Mouse (Mus musculus) hindbrain, embryonic 11.5 days (tissue): ENCODE results near the gene Immp2l. TPM values are rescaled to one million over a fixed set of nuclear protein-coding genes. Genes with fewer than 3 reads are reported as not detected.

ENCODE experiments used
- ATAC-seq: fragments of 200-750 bp; cut with Nextera tagmentation; 2 replicates; pipeline ENCODE4 v1.8.0; 2017; ENCODE audit warnings: mild to moderate bottlenecking, moderate TSS enrichment, moderate library complexity; ENCODE audit not compliant: low FRiP score
- DNase-seq: peaks from one replicate; pipeline ENCODE4 v3.0.0-alpha.2; 2015; ENCODE audit warnings: low spot score
- H3K27ac ChIP-seq: fragments of 300-500 bp; sonication (generic); 2 replicates; pipeline ENCODE4 v1.5.1; 2014; ENCODE audit warnings: mild to moderate bottlenecking, low read depth, low read length
- H3K27me3 ChIP-seq: fragments of 300-500 bp; sonication (generic); 2 replicates; pipeline ENCODE4 v1.6.1; 2014; ENCODE audit warnings: mild to moderate bottlenecking, low read length, moderate library complexity, mixed read lengths; ENCODE audit not compliant: control insufficient read depth, insufficient read depth
- H3K36me3 ChIP-seq: fragments of 300-500 bp; sonication (generic); 2 replicates; pipeline ENCODE4 v1.6.1; 2014; ENCODE audit warnings: mild to moderate bottlenecking, low read length, moderate library complexity, mixed read lengths; ENCODE audit not compliant: control insufficient read depth, insufficient read depth
- H3K4me1 ChIP-seq: fragments of 300-500 bp; sonication (generic); replicated peaks from 2 replicates; pipeline ENCODE4 v1.6.1; 2014; ENCODE audit warnings: low read length, mixed read lengths; ENCODE audit not compliant: control insufficient read depth, insufficient read depth
- H3K4me2 ChIP-seq: fragments of 300-500 bp; sonication (generic); replicated peaks from 2 replicates; pipeline ENCODE4 v1.6.1; 2014; ENCODE audit warnings: mild to moderate bottlenecking, low read depth, low read length
- H3K4me3 ChIP-seq: fragments of 300-500 bp; sonication (generic); 2 replicates; pipeline ENCODE4 v1.5.1; 2014; ENCODE audit warnings: low read depth, low read length
- H3K9ac ChIP-seq: fragments of 300-500 bp; sonication (generic); 2 replicates; pipeline ENCODE4 v1.6.1; 2014; ENCODE audit warnings: low read depth, low read length
- H3K9me3 ChIP-seq: fragments of 300-500 bp; sonication (generic); 2 replicates; pipeline ENCODE4 v1.6.1; 2016; ENCODE audit warnings: low read length; ENCODE audit not compliant: control insufficient read depth
- WGBS: fragments of 180-500 bp; shearing (Covaris S2); extraction: QIAGEN DNeasy Blood & Tissue Kit; methylation state at CpG from one replicate; pipeline ENCODE4 v1.1.7; 2014; 5-methylcytosine and 5-hydroxymethylcytosine counted together
- polyA plus RNA-seq: library from polyadenylated mRNA; unstranded; fragments of >200 nt; fragmentation: Nextera tagmentation; extraction: Ambion mirVana; gene quantifications from 2 replicates; pipeline ENCODE4 v1.2.1, GENCODE M21; 2014

Gene Immp2l
- polyA plus RNA-seq, 1 experiment from 2014 or later: 9.3 TPM

DNA sequence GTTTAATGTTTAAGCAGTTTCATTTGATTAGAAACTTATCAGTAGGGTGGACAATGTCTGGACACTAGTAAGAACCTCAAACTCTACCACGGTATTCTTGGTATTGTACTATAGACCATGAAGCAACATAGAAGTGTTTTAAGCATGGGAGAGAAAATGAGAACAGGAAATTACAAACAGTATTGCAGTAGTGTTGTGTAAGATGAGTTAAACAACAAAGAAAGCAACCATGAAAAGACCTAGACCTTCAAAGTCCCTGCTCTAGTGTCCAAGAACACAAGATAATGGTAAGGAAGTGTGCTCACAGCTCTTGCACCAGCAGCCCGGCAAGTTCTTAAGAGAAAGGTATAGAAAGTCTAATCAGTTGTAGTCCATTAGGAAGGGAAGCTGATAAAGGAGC, 700.7 kb downstream of the Immp2l start:
- no peaks in the 10 kb centered on the region for H3K27me3 ChIP-seq
- ATAC-seq (no peak), DNase-seq (no peak)
- WGBS: 82% methylated on average over 2 of the region's 2 CpGs
- H3K4me3 ChIP-seq: no peak overlapping the region
- H3K36me3 ChIP-seq: no peaks in the 10 kb centered on the region
- H3K9me3 ChIP-seq: no peaks in the 10 kb centered on the region
- H3K27ac ChIP-seq: no peak overlapping the region
- H3K4me1 ChIP-seq: no peaks in the 10 kb centered on the region
- H3K9ac ChIP-seq: no peak overlapping the region
- H3K4me2 ChIP-seq: no peak overlapping the region

DNA sequence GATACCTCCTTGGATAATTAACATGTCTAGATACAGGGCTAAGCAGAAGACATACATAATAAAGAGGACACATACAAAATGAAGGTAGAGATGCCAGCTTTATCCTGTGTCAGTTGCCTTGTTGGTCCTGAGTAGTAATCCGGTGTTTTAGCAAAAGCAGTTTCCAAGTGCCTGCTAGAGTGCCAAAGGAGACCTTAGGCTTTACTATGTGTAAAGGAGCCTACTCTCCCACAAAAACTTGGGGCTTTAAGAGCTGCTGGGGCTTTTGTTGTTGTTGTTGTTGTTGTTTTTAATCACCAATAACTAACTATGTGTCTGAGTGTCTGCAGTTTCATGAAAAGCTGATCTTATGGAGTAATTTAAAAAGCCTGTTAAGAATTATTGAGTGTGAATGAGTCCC, 702.8 kb downstream of the Immp2l start:
- H3K4me2 ChIP-seq: no peak overlapping the region
- no peak overlapping the region for H3K4me3 ChIP-seq
- 93% methylated on average over 1 of the region's 1 CpGs for WGBS
- H3K9ac ChIP-seq: no peak overlapping the region
- H3K4me1 ChIP-seq: no peaks in the 10 kb centered on the region
- H3K27ac ChIP-seq: no peak overlapping the region
- DNase-seq: no peak
- H3K36me3 ChIP-seq: no peaks in the 10 kb centered on the region
- H3K27me3 ChIP-seq: no peaks in the 10 kb centered on the region
- ATAC-seq: no peak
- no peaks in the 10 kb centered on the region for H3K9me3 ChIP-seq

DNA sequence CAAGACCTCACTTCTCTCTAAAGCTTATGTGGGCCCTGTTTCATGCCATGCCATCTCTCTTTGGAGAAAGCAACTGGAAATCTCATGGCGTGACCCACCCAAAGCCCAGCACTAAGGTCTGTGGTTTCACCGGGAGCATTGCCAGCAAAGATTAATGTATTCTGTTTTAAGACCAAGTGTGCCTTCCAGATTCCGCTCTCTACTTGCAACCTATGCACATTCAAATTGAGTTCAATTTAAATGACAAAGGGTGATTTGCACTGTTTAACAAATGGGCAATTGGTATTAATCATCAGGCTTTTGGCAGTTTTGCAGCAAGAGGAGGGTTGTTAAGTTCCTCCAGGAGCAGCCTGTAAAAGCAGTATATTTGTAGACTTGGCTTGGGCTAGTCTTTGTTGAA, 703.3 kb downstream of the Immp2l start:
- H3K36me3 ChIP-seq: no peaks in the 10 kb centered on the region
- DNase-seq (peak; percentile 3), ATAC-seq (peak; percentile 61)
- H3K4me2 ChIP-seq: no peak overlapping the region
- no peak overlapping the region for H3K4me3 ChIP-seq
- H3K9ac ChIP-seq: no peak overlapping the region
- H3K4me1 ChIP-seq: no peaks in the 10 kb centered on the region
- H3K27ac ChIP-seq: no peak overlapping the region
- H3K27me3 ChIP-seq: no peaks in the 10 kb centered on the region
- WGBS: 35% methylated on average over 3 of the region's 3 CpGs
- H3K9me3 ChIP-seq: no peaks in the 10 kb centered on the region

DNA sequence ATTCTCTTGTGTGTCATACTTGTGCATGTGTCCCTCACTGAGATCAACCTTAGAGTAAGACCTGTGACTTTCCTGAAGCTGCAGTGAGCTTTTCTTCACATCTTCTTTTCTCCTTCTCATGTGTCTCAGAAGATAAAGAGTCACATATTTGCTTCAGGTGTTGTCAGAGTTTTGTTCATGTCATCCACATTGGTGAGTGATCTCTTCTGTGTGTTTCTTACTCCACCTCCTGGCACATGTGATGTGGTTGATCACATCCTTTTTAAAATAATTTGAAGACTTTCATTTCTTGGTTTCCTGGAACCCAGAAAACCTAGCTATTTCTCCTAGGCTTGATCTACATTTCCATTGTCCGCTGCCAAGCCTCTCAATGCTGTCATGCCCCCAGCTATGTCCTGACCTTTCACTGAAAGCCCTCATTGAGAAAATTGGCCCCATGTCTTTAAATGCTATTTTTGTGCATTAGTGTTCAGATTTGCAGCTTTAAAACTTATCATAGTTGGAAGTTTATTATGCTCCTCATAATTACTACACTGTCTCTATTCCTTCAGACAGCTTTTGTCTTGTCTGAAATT, 704.0 kb downstream of the Immp2l start:
- Histone ChIP-seq H3K4me3 (no peak overlapping the region), H3K27ac (no peak overlapping the region), H3K9ac (no peak overlapping the region), H3K36me3 (no peaks in the 10 kb centered on the region), H3K4me2 (no peak overlapping the region), H3K9me3 (no peaks in the 10 kb centered on the region), H3K4me1 (no peaks in the 10 kb centered on the region), H3K27me3 (no peaks in the 10 kb centered on the region)
- WGBS: 73% methylated on average over 1 of the region's 1 CpGs
- ATAC-seq (no peak), DNase-seq (no peak)

DNA sequence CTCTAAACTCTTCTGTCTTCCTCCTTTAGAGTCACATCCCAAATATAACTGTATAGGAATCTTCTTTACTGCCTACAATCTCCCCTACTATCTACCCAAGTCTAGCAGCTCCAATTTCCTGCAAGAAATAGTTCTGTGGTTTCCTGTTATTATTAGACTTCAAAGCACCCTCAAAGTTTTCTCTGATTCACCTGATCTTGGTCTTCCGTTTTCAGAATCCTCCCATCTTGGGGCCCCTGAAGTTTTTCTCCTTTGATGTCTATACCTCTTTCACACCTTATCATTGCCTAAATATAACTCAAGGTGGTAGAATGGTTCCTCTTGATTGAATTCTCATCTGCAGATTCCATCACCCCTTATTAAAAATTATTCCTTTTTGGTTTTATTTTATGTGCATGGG, 704.6 kb downstream of the Immp2l start:
- ATAC-seq (no peak), DNase-seq (no peak)
- Histone ChIP-seq H3K27ac (no peak overlapping the region), H3K27me3 (no peaks in the 10 kb centered on the region), H3K9ac (no peak overlapping the region), H3K4me3 (no peak overlapping the region), H3K36me3 (no peaks in the 10 kb centered on the region), H3K4me2 (no peak overlapping the region), H3K4me1 (no peaks in the 10 kb centered on the region), H3K9me3 (no peaks in the 10 kb centered on the region)
- 91% methylated on average over 1 of the region's 1 CpGs for WGBS

DNA sequence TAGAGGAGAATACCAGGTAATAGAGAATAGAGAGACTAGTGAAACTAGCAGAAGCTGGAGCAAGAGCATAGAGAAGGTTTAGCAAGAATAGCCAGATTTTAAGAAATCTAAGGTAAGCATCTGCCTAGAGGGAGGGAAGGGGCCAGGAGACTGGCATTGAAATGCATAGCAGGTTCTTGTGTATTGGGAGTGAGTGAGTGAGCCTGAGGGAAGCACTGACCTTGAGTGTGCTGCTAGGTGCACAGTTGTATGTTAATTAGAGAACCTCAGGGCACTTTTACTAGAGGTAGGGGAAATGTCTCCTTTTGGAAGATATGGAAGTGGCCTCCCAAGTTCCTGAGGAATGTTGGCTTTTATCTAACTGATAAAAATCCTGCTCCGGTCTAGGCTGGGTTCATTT, 705.9 kb downstream of the Immp2l start:
- Histone ChIP-seq H3K9me3 (no peaks in the 10 kb centered on the region), H3K4me1 (no peaks in the 10 kb centered on the region), H3K27me3 (no peaks in the 10 kb centered on the region), H3K4me3 (no peak overlapping the region), H3K9ac (no peak overlapping the region), H3K4me2 (no peak overlapping the region), H3K27ac (no peak overlapping the region), H3K36me3 (no peaks in the 10 kb centered on the region)
- ATAC-seq (no peak), DNase-seq (no peak)
- 90% methylated on average over 1 of the region's 1 CpGs for whole genome bisulfite sequencing

DNA sequence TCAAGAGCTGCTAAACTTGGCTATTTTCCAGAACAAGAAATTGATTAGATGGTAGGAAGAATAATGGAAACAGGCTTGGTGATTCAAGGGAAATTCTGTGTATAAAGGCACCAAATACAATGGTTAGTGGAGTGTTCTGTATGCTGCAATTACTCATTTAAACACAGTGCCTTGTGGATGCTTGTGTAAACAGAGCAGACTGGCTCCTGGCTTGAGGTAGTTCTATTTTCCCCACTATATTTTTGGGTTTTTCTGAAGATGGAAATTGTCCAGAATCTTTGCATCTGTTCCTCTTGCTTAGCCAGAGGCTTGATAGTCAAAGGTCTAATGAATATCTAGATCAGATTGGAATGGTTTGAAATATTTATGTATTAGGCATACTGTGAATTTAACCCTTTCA, 709.3 kb downstream of the Immp2l start:
- Histone ChIP-seq H3K27ac (no peak overlapping the region), H3K27me3 (no peaks in the 10 kb centered on the region), H3K4me3 (no peak overlapping the region), H3K36me3 (no peaks in the 10 kb centered on the region), H3K4me2 (no peak overlapping the region), H3K9me3 (no peaks in the 10 kb centered on the region), H3K9ac (no peak overlapping the region), H3K4me1 (no peaks in the 10 kb centered on the region)
- DNase-seq (no peak), ATAC-seq (no peak)

DNA sequence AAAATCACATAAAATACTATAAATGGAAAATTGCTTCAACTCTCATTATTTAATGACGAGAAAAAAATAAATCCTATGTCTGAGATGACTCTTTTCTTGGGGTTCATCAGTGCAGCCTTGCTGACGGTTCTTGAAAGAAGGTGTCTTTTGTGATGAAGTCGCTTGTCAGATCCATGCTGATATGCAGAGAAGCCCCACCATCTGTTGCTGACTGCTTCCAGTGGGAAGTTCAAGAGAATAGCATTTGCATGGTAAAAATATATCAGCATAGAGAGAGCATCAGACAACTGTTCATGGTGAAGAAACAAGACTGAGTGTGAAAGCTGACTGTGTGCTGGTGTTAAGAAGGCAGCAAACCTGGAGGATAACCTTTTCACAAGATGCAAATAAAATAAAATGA, 719.0 kb downstream of the Immp2l start:
- Histone ChIP-seq H3K27ac (no peak overlapping the region), H3K9me3 (no peaks in the 10 kb centered on the region), H3K4me3 (no peak overlapping the region), H3K27me3 (no peaks in the 10 kb centered on the region), H3K4me2 (no peak overlapping the region), H3K4me1 (no peaks in the 10 kb centered on the region), H3K36me3 (no peaks in the 10 kb centered on the region), H3K9ac (no peak overlapping the region)
- DNase-seq (no peak), ATAC-seq (no peak)
- 63% methylated on average over 3 of the region's 3 CpGs for WGBS

DNA sequence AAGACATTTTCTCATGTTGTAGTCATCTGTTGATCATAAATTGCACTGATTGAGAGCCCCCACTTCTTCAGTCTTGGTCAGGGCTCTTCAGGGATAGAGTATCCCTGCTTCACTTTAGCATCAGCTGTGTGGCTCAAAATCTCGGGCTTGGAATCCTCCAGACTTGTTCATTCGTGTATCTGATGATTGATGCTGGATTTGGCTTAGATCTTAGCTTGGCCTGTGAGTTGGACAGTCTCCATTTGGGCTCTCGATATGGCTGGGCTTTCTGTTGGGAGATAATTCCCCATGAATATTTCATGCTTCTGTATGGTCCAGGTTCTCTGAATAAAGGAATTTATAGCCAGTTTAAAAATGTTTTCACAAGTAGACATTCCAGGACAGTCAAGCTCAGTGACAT, 739.5 kb downstream of the Immp2l start:
- no peak for ATAC-seq
- 87% methylated on average over 3 of the region's 3 CpGs for whole genome bisulfite sequencing
- no peak overlapping the region for H3K27ac ChIP-seq

More for the DNA sequence above, 739.5 kb downstream of the Immp2l start:
- no peak overlapping the region for H3K9ac ChIP-seq
- no peaks in the 10 kb centered on the region for H3K9me3 ChIP-seq
- no peaks in the 10 kb centered on the region for H3K36me3 ChIP-seq
- H3K4me2 ChIP-seq: no peak overlapping the region
- DNase-seq: no peak
- no peak overlapping the region for H3K4me3 ChIP-seq
- H3K4me1 ChIP-seq: no peaks in the 10 kb centered on the region
- H3K27me3 ChIP-seq: no peaks in the 10 kb centered on the region
